Mouse (Mus musculus) retina, postnatal 7 days (tissue): Measurements from ENCODE around the gene Gigyf2.

Source experiments
- DNase-seq: peaks from one replicate; pipeline ENCODE4 v3.0.0-alpha.2; 2012; ENCODE audit warnings: low read depth, low spot score

Gene Gigyf2

GRCm38 (mm10) chr1:87316672-87317071 is 10.1 kb upstream of the Gigyf2 start:
- no peak for DNase-seq

- DNase-seq, result no peak
These were observed 5.7 kb upstream of the Gigyf2 start for GRCm38 (mm10) chr1:87321071-87321470.

- DNase-seq, result no peak
These were observed 4.0 kb upstream of the Gigyf2 start for GRCm38 (mm10) chr1:87322778-87323177.

GRCm38 (mm10) chr1:87324649-87325048 is 2.1 kb upstream of the Gigyf2 start:
- DNase-seq, result no peak

- peak; percentile 20 for DNase-seq
These were observed 515 bp downstream of the Gigyf2 start for GRCm38 (mm10) chr1:87327165-87327861.

- no peak for DNase-seq
These were observed 5.0 kb downstream of the Gigyf2 start for GRCm38 (mm10) chr1:87331774-87332173.

GRCm38 (mm10) chr1:87350576-87350975 is 23.8 kb downstream of the Gigyf2 start:
- DNase-seq, result no peak

GRCm38 (mm10) chr1:87360276-87360675 is 33.5 kb downstream of the Gigyf2 start:
- DNase-seq, result no peak

GRCm38 (mm10) chr1:87378024-87378560 is 51.3 kb downstream of the Gigyf2 start:
- DNase-seq, result no peak

GRCm38 (mm10) chr1:87379919-87380318 is 53.1 kb downstream of the Gigyf2 start:
- peak; percentile 2 for DNase-seq

GRCm38 (mm10) chr1:87381152-87381551 is 54.4 kb downstream of the Gigyf2 start:
- DNase-seq, result no peak

GRCm38 (mm10) chr1:87386436-87387092 is 59.8 kb downstream of the Gigyf2 start:
- no peak for DNase-seq

GRCm38 (mm10) chr1:87393444-87394195 is 66.8 kb downstream of the Gigyf2 start:
- DNase-seq, result no peak

GRCm38 (mm10) chr1:87394594-87394993 is 67.8 kb downstream of the Gigyf2 start, which contains the start of gene Kcnj13:
TSS of gene Kcnj13 (minus strand) at chr1:87394729.
- no peak for DNase-seq

GRCm38 (mm10) chr1:87396923-87397586 is 70.3 kb downstream of the Gigyf2 start:
- no peak for DNase-seq

- no peak for DNase-seq
These were observed 77.9 kb downstream of the Gigyf2 start for GRCm38 (mm10) chr1:87404710-87405109.

GRCm38 (mm10) chr1:87406012-87406411 is 79.2 kb downstream of the Gigyf2 start:
- DNase-seq, result no peak

GRCm38 (mm10) chr1:87409380-87409779 is 82.6 kb downstream of the Gigyf2 start:
- DNase-seq, result no peak

GRCm38 (mm10) chr1:87418733-87419132 is 91.9 kb downstream of the Gigyf2 start:
- peak; percentile 20 for DNase-seq

- DNase-seq, result no peak
These were observed 108.3 kb downstream of the Gigyf2 start for GRCm38 (mm10) chr1:87435125-87435524.

GRCm38 (mm10) chr1:87436583-87436982 is 109.8 kb downstream of the Gigyf2 start:
- no peak for DNase-seq
